Mouse (Mus musculus) spleen, adult 18-20 months (tissue): ENCODE results near the gene Camk1d.

ENCODE experiments used
- DNase-seq, 2 experiments: peaks; one replicate each; pipeline ENCODE4 v3.0.0; 2022; ENCODE audit warnings: mixed read lengths in 2 of 2

Gene Camk1d

DNA sequence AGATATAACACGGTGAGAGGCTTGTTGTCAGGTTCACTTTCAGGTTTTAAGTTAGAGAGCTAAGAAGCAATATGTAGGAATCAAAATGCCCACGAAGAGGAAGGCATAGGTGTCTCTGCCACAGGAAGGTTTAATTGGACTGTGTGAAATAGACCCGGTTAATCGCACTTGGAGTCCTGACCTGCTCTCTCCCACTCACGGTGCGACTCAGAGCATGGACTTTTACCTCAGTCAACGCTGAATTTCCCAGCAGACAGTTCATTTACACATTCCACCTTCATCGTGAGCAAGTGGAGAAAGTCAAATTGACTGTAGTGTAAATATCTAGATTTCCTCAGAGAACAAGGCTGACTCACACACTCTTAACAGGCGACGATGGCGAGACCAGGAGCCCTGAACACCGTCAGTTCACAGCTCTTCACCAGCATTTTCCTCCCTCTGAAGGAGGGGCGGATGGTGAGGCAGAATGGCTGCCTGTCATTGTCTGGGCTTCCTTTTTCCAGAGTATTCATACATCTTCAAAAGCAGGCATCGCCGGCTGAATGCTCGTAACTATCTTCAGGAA lies 255.6 kb downstream of the Camk1d start:
- DNase-seq, result no peak

DNA sequence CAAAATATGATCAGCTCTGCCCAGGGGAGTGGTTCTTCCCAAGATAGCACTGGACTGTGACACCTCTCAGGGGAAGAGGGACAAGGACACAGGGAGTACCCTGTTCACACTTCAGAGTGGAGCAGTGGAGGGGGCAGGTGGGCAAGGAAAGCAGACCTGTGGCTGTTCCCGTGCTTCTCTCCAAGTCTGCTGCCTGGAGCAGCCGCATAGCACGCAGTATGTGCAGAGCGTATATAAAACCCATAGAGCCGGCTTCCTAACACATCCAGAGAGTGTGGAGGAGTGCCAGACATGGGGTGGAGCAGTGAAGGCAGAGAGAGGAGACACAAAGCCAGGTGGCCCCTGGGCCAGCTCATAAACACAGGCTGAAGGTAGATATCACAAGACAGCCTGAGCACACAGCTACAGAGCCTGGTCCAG lies 256.2 kb downstream of the Camk1d start:
- DNase-seq, result no peak

DNA sequence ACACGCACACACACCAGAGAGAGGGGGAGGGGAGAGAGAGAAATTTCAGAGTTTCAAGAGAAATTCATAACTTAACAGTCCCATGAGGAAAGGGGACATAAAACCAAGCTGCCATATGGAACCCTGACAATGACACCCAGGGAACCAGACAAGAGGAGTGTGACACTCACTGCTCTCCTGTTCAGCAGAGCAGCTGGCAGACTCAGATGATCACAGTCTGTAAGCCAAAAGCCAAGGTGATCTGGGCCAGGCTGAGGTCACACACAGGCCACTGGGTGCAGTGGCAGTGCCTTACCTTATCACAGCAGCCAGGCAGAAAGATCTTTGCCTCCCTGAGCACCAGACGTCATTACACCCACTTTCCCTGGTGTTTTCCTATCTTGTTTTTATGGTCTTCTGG lies 258.2 kb downstream of the Camk1d start:
- DNase-seq, result no peak

DNA sequence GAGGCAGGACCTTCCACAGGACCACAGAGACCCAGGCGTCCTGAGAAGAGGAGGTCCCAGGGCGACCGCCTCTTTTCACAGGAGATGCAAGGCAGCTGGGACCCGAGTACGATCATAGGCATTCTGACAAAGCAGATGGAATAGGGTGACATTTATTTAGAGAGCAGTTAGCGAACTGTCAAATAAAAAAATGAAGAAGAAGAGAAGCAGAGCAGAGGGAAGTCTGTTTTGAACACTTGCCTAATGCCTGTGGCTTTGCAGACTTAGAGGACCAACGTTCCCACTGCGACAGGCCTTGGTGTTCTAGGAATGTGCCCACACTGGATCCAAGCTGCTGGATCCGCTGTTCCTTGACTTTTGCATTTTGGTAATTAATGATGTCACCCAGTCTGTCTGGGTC lies 259.5 kb downstream of the Camk1d start:
- DNase-seq, result no peak

DNA sequence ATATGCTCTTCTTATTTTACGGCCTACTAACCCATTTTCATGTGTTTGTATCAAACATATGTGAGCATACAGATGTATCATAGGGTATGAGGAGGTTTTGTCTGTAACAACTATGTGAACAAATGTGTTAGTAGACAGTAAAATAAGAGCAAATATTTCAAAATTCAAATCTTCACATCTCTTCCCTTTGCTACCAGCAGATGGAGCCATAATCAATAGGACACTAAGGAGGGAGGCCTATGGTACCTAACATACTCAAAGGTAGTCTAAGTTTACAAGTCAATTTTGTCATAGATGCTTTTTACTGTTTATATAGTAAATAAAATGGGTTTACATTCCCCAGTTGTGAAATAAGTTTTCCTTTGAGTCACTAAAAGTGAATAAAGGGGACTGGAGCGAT lies 262.7 kb downstream of the Camk1d start:
- DNase-seq, result no peak

DNA sequence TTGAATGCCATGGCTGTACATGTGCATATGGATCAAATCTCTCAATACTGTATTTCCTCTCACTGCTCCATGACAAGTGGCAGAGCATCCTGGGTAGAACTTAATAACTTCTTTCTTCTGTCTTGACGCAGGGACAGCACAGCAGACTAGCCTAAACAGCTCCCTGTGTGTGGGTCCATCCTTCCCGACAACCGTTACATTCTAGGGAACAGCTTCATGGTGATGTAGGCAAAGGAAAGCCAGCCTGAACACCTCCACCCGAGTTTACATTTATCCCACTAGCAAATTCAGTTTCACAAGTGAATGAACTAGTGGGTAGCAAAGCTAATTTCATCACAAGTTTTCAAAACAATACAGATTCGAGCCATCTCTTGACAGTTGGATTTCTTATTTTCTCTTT lies 269.0 kb downstream of the Camk1d start:
- no peak for DNase-seq

DNA sequence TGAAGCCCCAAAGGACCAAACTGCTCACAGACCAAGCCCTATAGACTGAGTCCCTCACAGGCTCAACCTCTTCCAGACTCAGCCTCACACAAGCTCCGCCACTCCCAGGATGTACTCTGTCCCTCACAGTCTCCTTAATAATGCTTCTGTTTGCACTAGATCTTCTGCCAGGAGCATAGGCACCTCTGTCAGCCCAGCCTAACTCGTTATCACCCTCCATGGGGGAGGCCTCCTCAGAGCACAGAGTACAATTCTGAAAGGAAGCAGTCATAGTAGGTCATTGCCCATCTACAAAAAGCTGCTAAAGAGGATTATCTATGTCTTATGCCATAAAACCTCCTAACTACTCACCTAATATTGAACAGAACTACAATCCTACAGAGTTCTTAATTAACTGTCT lies 276.6 kb downstream of the Camk1d start:
- DNase-seq, result no peak

DNA sequence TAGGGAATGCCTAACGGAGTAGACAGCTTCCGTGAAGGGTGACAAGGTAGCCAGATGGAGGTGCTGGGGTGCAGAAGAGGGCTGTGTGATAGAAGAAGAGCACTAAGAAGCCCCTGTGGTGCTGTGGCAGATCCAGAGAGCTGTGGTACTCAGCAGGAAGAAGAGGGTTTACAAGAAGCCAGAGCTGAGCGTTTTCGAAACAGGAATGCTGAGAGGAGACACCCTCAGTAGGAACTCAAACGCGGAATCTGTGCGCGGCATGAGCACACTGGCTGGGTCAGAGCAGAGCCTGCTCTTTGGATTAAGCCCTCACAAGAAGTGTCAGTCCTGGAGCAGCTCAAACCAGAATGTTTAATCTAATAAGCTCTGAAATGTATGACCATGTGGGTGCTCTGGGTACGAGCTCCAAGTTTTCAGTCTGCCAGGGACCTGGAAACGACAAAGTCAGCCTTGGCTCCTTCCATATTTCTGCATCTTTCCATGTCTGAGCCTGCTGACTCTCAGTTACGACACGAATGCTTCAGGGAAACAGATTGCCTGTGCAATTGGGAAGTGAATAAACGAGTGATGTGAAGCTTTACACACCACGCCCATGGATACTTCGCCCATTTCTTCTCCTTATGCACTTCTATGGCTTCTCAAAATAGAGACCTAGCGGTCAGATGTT lies 278.6 kb downstream of the Camk1d start:
- DNase-seq, result no peak

DNA sequence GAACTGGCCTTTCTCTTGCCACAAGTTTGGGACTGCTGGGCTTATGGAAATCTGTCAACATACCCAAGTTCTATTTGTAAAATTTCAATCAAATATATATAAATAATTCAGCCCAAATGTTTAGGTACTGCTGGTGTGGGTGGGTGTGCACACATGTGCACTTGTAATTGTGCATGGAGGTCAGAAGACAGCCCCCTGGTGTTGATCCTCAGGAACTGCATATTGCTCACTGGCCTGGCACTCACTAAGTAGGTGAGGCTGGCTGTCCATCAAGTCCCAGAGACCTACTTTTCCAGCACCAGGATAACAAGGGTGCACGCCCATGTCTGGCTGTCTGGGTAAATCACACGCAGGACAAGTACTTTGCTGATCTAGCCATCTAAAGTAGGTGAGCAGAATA lies 283.0 kb downstream of the Camk1d start:
- peak in 1 of 2 experiments; percentile 16 for DNase-seq

DNA sequence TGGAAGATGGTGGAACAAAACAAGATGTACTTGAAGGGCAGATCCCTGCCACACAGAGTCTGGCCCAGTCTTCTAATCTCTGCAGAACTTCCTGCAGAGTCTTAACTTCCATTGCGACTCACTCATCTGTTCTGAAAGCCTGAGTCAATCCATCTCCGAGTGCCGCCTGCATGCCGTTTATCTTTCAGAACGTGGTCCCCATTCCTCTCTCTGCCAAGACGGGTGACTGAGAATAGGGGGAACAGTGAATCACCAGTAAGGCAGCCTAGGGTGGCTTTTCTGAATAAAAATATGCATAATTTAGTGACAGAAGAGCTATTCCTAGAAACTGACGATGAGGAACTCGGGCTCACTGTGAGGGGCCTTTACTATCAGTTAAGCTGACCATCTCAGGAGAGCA lies 284.4 kb downstream of the Camk1d start:
- no peak for DNase-seq

DNA sequence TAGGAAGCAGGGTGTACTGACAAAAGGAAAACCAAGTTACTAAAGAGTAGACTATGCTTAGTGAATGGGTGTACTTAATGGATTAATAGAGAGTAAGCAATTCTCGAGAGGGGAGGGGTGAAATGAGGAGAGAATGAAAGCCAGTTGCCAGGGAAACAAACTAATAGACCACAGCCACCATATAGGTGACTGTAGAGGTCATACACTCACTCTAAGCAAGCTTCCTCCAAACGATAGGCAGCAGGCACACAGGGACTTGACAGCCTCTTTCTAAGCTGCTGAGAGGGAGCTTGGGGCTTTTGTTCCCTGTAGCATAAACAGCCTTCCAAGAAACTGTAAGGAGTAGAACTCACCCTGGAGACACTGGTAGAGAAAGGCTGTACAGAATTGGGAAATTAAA lies 288.2 kb downstream of the Camk1d start:
- DNase-seq, result no peak

DNA sequence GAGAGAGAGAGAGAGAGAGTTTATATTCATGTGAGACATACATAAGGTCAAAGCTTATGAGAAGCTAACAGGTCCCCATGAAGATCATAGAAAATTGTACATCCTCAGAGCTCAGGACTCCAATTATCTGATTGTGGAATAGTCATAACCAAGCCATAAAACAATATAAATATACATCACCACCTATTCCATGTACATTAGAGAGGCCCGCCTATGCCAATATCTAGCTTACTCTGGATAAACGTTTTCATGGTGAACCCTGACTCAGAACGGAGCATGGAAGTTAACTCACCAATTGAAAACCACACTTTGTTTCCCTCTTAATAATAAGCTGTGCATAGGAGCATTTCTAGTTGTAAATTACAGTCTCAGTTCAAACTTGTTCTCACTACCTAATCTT lies 288.7 kb downstream of the Camk1d start:
- DNase-seq, result no peak

DNA sequence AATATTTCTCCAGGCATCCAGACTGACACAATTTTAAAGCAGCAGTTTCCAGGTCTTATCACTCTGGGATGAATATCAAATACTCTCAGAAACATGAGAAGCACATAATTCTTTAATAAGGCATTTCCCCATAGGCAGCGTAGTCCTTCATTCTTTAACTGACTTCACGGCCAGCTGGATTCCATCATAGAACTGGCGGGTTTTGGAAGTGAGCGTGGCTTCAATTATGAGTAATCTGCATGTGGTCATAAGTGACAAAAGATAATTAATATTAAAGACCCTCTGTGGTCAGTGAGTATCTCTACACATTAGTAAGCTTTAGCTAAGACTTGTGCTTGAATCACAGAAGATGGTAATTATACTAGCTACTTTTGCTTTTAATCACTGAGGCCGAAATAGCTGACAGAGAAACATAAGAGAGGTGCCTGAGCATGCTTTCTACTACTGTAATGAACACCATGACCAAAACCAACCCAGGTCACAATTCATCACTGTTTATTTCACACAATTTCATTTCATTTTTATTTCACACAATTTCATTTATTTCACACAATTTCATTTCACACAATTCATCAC lies 293.6 kb downstream of the Camk1d start:
- no peak for DNase-seq

DNA sequence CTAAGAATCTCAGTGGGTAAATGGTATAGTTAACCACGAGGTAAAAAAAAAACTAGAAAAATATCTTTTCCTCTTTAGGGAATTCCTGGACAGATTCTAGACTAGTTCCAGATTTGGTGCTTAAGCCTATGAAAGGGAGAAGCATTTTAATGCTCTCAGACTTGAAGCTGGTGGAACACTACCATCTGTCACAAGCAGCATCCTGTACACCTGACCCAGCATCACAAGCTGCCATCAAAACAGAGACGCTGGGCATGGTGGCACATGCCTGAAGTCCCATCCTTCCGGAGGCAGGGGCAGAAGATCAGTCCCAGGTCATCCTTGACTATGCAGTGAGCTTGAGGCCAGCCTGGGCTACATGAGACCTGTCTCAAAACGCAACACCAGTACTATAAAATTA lies 295.5 kb downstream of the Camk1d start:
- no peak for DNase-seq

DNA sequence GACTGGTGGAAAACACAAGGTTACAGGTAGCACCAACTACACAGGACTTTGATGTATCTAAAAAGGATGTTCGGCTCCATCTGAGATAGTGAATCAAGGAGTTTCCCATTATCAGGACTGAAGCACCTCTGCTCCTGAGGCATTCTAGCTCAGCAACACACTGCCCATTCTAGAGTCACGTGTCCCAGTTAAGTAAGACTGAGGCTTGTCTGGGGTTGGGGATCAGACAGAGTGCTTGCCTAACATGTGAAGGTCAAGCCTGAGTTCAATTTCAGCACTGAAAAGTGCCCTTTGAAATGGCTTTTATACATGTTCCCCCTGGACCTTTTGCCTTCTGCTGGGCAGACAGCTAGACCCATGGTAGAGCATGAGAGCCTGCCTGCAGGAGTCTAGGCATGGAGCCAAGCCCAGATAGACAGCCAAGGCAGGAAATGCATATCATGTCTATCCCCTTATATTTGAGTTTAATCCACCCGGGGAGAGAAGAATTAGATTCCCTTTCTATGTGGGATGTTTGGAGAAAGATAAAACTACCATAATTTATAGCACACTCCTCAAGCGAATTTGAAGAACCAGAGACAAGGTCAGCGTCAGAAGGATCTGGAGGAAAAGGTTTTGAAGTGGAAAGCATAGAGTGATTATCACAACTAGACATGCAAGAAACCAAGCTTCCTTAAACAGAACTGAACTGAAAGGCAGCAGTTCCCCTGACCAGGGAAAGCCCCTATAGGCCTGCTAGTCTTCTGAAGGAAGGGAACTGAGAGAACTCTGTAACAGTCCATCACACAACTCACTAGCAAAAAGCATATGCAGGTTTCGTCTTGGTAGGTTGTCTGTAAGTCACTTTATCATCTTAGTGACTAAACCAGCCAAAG lies 296.9 kb downstream of the Camk1d start:
- DNase-seq, result peak in 1 of 2 experiments; percentile 18

DNA sequence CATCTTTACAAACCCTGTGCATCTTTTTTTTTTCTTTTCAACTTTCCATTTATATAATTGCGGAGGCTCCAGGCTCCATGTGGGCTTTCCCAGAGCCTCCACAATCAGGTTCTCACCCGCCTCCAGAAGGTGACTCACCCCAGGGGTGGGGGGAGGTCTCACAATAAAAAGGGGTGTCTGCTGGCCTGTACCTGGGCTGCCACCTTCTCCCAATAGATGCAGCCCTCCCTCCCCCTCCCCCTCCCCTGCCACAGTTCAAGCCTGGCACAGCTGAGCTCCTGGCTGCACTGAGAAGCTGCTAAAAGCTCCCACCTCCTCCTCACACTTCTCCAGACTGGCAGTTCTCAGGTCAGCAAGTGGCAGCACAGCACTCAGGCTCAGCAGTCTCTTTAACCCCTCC lies 302.5 kb downstream of the Camk1d start:
- no peak for DNase-seq

DNA sequence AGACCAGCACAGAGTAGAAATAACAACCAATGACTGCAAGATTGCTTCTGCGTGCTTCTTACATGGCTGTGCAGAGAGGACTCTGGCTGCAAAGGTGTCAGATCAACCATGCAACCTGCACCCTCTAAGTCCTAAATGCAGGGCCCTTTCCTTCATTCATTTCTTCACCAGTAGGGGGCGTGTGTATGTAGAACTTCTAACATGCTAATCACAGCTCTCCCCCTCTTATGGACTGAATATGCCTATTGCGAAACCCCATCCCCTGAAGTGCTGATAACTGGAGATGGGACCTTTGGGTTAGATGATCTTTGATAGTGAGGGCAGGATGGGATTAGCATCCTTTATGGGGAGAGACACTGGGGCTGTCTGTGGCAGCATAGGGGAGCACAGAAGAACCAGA lies 310.5 kb downstream of the Camk1d start:
- peak in 1 of 2 experiments; percentile 23 for DNase-seq

DNA sequence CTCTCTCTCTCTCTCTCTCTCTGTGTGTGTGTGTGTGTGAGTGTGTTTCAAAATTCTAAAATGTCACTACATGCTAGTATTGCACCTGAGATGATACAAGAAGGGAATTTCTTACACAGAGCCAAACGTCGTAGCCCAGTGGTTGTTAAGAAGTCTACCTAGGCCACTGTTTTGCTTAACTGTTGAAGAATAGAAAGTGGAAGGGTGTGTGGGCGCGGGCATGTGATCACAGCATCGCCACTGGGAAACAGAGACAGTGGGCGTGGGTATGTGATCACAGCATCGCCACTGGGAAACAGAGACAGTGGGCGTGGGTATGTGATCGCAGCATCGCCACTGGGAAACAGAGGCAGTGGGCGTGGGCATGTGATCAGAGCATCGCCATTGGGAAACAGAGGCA lies 312.3 kb downstream of the Camk1d start:
- no peak for DNase-seq

DNA sequence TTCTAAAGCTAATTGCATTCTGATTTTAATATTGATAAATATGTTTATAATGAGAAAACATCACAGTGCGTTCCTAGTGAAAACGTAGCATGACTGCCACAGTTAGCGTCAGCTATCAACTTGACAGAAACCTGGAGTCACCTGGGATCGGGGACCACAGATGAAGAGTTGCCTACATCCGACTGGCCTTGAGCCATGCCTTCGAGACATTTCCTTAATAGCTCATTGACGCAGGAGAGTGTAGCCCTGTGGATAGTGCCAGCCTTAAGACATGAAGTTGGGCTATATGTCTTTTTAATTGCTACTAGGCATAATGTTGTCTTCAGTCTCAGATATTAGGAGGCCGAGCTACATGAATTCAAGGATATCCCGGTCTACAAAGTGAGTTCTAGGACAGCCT lies 315.8 kb downstream of the Camk1d start:
- DNase-seq, result no peak

DNA sequence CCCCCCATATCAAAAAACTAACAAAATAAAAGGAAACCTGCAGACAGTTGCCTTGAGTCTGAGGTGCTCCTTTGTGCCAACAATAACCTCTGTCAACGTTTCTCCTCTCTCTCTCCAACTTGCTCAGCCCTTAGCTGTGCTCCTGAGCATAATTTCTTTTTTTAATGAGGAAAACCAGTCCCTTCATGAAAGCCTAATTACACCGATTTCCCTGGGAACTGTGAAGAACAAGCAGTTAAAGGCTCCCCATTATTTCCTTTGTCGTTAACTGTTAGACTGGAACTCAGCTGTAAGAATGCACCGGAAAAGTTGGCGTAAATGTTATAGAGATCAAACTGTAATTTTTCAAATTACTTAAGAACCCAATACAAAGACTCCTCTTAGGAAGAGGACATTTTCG lies 316.3 kb downstream of the Camk1d start:
- DNase-seq, result no peak

DNA sequence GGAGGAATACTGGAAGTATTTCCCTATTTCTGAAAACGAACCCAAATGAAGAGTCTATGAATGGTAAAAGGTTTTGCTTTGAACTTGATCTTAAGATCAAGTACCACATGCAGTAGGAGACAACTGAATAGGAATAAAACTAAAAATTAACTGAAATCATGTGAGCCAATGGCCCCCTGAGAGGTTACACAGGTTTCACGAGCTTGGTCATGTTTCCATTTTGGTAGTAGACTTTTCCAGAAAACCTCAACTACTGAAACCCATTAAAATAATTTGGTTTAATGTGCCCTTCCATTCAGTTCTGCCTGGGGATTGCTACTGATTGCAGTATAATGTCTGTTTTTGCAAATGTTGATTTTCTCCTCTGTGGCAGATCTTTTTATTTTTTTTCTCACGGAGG lies 316.8 kb downstream of the Camk1d start:
- DNase-seq, result no peak

DNA sequence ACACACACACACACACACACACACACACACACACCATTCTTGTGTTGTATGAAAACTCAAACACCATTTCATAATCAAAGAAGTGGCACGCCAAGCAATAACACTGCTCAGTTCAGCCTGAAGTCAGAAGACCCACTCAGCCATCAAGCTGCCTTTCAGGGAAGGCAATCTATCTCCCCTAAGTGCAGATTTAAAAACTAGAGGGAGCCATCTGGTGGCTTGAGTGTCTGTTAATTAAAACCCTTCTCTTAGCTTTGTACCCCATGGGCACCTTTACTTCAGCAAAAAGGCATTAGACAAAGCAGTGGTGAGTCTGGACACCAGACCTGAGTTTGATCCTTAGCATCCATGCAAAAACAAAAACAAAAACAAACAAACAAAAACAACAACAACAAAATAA lies 317.9 kb downstream of the Camk1d start:
- no peak for DNase-seq

DNA sequence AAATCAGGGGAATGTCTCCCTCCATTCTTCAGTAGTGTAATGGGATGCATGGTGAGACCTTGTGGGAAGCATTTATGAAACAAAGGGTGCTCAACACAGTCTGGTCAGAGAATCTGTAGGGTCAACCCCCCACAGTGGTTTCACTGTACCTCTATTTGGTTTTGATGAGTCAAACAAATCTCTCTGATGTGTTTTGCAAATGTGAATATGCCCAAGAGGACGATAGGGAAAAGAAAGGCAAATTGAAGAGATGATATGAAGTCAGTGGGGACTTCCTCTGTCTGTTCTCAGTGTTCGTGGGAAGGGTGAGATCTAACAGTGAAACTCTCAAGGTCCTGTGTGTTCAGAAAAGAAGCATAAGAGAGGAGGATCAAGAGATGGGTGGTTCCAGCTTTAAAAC lies 318.4 kb downstream of the Camk1d start:
- no peak for DNase-seq

DNA sequence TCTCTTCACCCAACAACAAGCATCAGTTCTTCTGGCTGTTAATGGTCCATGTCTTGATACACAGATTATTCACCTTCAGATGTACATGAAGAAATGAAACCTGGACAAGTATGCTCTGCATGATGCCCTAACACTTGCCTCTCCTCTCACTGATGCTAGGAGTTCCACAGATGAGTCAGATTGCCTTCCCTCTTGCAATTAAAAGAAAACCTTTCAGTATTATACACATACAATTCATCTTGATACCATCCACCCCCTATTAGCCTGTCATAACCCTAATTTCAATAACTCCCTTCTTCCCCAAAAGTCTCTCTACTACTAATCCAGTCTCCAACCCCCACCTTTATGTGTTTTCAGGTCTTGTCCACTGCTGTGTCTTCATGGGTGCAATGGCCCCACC lies 321.4 kb downstream of the Camk1d start:
- no peak for DNase-seq
